Mouse (Mus musculus): Measurements from ENCODE around the gene Ehhadh.
"Not testable (repeated sequence)": the region's sequence is repeated elsewhere in the genome, so short reads cannot be mapped to it uniquely, and the experiment has no call there.

Ehhadh gene

GRCm38 (mm10) chr16:21787516-21788353 lies at the start of gene Ehhadh:
Gene Ehhadh (minus strand): TSS chr16:21787807.
- DNase-seq: peak; percentile 77

- DNase-seq: no peak
Observed at GRCm38 (mm10) chr16:21836311-21837072, 48.9 kb upstream of the Ehhadh start.

- DNase-seq: no peak
Observed at GRCm38 (mm10) chr16:21835584-21835931, 48.0 kb upstream of the Ehhadh start.

- no peak for DNase-seq
Observed at GRCm38 (mm10) chr16:21834866-21835583, 47.4 kb upstream of the Ehhadh start.

GRCm38 (mm10) chr16:21833970-21834369 lies 46.4 kb upstream of the Ehhadh start:
- DNase-seq: no peak

GRCm38 (mm10) chr16:21833469-21833868 lies 45.9 kb upstream of the Ehhadh start:
- no peak for DNase-seq

GRCm38 (mm10) chr16:21831764-21832163 lies 44.2 kb upstream of the Ehhadh start:
- DNase-seq: no peak

GRCm38 (mm10) chr16:21830784-21831183 lies 43.2 kb upstream of the Ehhadh start:
- DNase-seq: no peak

- DNase-seq: no peak
Observed at GRCm38 (mm10) chr16:21829711-21830110, 42.1 kb upstream of the Ehhadh start.

GRCm38 (mm10) chr16:21827581-21827980 lies 40.0 kb upstream of the Ehhadh start:
- DNase-seq: no peak

- DNase-seq: no peak
Observed at GRCm38 (mm10) chr16:21827153-21827552, 39.5 kb upstream of the Ehhadh start.

GRCm38 (mm10) chr16:21825612-21826031 lies 38.0 kb upstream of the Ehhadh start:
- DNase-seq: no peak

GRCm38 (mm10) chr16:21818629-21819028 lies 31.0 kb upstream of the Ehhadh start:
- no peak for DNase-seq

- no peak for DNase-seq
Observed at GRCm38 (mm10) chr16:21818132-21818531, 30.5 kb upstream of the Ehhadh start.

- DNase-seq: no peak
Observed at GRCm38 (mm10) chr16:21815669-21816010, 28.0 kb upstream of the Ehhadh start.

- peak; percentile 71 for DNase-seq
Observed at GRCm38 (mm10) chr16:21814861-21815668, 27.5 kb upstream of the Ehhadh start.

- no peak for DNase-seq
Observed at GRCm38 (mm10) chr16:21813164-21813834, 25.7 kb upstream of the Ehhadh start.

GRCm38 (mm10) chr16:21807786-21808185 lies 20.2 kb upstream of the Ehhadh start:
- not testable (repeated sequence) for DNase-seq

- no peak for DNase-seq
Observed at GRCm38 (mm10) chr16:21806892-21807291, 19.3 kb upstream of the Ehhadh start.

GRCm38 (mm10) chr16:21804258-21804657 lies 16.7 kb upstream of the Ehhadh start:
- DNase-seq: no peak

GRCm38 (mm10) chr16:21795071-21795470 lies 7.5 kb upstream of the Ehhadh start:
- no peak for DNase-seq

GRCm38 (mm10) chr16:21794697-21795045 lies 7.1 kb upstream of the Ehhadh start:
- no peak for DNase-seq
